ENCODE assay signal across 13 mouse cellular contexts in the genomic region with DNA sequence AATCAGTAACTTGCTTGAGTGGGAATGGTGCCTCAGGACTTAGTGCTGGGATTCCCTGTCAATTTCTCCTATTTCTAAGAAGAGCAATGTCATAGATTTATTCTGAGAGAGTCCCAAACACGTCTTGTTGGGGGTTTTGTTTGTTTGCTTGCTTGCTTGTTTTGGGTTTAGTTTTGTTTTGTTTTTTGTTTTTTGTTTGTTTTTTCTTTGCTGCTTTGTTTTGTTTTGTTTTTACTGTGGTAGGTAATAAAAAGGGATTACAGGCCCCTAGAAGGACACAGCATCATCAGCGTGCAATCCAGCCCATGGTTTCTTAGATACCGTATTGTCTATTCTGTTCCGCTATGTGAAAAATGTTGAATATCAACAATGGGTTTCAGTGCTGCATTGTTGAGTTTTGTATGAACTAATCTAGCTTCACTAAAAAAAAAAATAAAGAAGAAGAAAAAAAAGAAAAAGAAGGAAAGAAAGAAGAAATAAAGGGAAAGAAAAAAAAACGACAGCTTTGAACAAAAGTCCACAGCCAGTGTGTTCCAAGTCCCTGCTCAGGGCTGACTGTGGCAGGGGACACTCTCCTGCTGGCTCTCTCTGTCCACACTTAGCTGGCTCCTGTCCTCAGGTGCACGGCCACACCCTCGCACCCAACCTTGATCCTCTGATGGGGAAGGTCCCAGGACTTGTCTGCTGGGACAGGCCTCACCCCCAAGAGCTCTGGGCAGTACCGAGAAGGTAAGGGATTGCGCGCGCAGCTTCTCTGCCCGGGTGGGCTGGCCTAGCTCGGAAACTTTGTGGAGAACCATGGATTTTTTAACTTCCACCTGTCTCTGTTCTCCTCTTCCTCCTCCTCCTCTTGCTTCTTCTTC.
DNase-seq lines count a peak whose midpoint lies in the region; ATAC-seq and TF ChIP-seq lines count a peak whose summit lies in the region.
"Had no signal": no experiment of that assay in that cellular context is flagged by ENCODE, and none has a peak within 500 bp of the region (broad histone marks: within the 10 kb centered on the region; RNA-seq: fewer than 3 reads in every experiment).

No protein-coding gene starts in this region.

- peak overlapping the region; percentile 67 for H3K9ac ChIP-seq in forebrain, embryonic 13.5 days
- no peak overlapping the region for H3K9ac ChIP-seq in hindbrain, postnatal 0 days (replicated peaks; ENCODE audit: low read length)
- no peak overlapping the region; the same call in 1 of the 2 replicates for H3K9ac ChIP-seq in neural tube, embryonic 15.5 days (replicated peaks)
- H3K9ac ChIP-seq: limb, embryonic 12.5 days had no signal

- no peak for TF ChIP-seq CTCF in hindbrain, postnatal 0 days (IDR thresholded peaks at IDR 0.05; ENCODE audit: low read depth)

- peaks cover 55% of the 10 kb centered on the region for H3K4me1 ChIP-seq in forebrain, embryonic 13.5 days
- no peaks in the 10 kb centered on the region for H3K4me1 ChIP-seq in hindbrain, postnatal 0 days (ENCODE audit: insufficient read depth, low read length)
- H3K4me1 ChIP-seq in neural tube, embryonic 15.5 days = peaks cover 11% of the 10 kb centered on the region; the same call in 1 of the 2 replicates
- H3K4me1 ChIP-seq: limb, embryonic 12.5 days; megakaryocyte, embryonic 14.5 days had no signal

- no peaks in the 10 kb centered on the region for H3K27me3 ChIP-seq in forebrain, embryonic 13.5 days
- H3K27me3 ChIP-seq in hindbrain, postnatal 0 days (ENCODE audit: insufficient read depth, low read length) = no peaks in the 10 kb centered on the region; the same call in 1 of the 2 replicates
- no peaks in the 10 kb centered on the region for H3K27me3 ChIP-seq in neural tube, embryonic 15.5 days (replicated peaks)
- H3K27me3 ChIP-seq: limb, embryonic 12.5 days; megakaryocyte, embryonic 14.5 days had no signal

- peak overlapping the region; percentile 43 for H3K4me3 ChIP-seq in forebrain, embryonic 13.5 days
- H3K4me3 ChIP-seq in hindbrain, postnatal 0 days (ENCODE audit: low read length) = peak overlapping the region; percentile 7
- H3K4me3 ChIP-seq in neural tube, embryonic 15.5 days (replicated peaks) = peak overlapping the region; percentile 16
- H3K4me3 ChIP-seq: limb, embryonic 12.5 days; megakaryocyte, embryonic 14.5 days had no signal

- H3K9me3 ChIP-seq in forebrain, embryonic 13.5 days (replicated peaks) = no peaks in the 10 kb centered on the region
- H3K9me3 ChIP-seq in hindbrain, postnatal 0 days (ENCODE audit: low read length) = no peaks in the 10 kb centered on the region
- H3K9me3 ChIP-seq in neural tube, embryonic 15.5 days (replicated peaks) = no peaks in the 10 kb centered on the region
- H3K9me3 ChIP-seq: limb, embryonic 12.5 days had no signal

- ATAC-seq in forebrain, embryonic 13.5 days = peak; percentile 26; the same call in 1 of the 2 replicates
- 0 out of 2 replicates have a peak, but pooled peaks have one; percentile 30 for ATAC-seq in hindbrain, postnatal 0 days
- peak; percentile 10; the same call in 1 of the 2 replicates for ATAC-seq in neural tube, embryonic 15.5 days (ENCODE audit: low FRiP score)

- peak overlapping the region; percentile 60 for H3K4me2 ChIP-seq in forebrain, embryonic 13.5 days
- peak overlapping the region; percentile 46 for H3K4me2 ChIP-seq in hindbrain, postnatal 0 days (ENCODE audit: low read depth, low read length)
- peak overlapping the region; percentile 41 for H3K4me2 ChIP-seq in neural tube, embryonic 15.5 days
- H3K4me2 ChIP-seq: limb, embryonic 12.5 days had no signal

- peak; percentile 57 for DNase-seq in embryo, embryonic 11 days
- DNase-seq in hindbrain, postnatal 0 days (ENCODE audit: low spot score) = peak; percentile 28
- no peak for DNase-seq in kidney, postnatal 4 days
- no peak for DNase-seq in gastrocnemius, adult 18-20 months (ENCODE audit: low spot score)
- no peak for DNase-seq in cerebellum, adult 11 months
- DNase-seq: cerebellum, adult 9-10 months; gastrocnemius, postnatal 25 days; kidney, adult 2 months; lung, adult 2 months had no signal

- no peaks in the 10 kb centered on the region for H3K36me3 ChIP-seq in forebrain, embryonic 13.5 days (ENCODE audit: poor library complexity, severe bottlenecking)
- no peaks in the 10 kb centered on the region for H3K36me3 ChIP-seq in hindbrain, postnatal 0 days (ENCODE audit: insufficient read depth, low read length)
- no peaks in the 10 kb centered on the region for H3K36me3 ChIP-seq in neural tube, embryonic 15.5 days
- H3K36me3 ChIP-seq: limb, embryonic 12.5 days had no signal

- 10% methylated on average over 13 of the region's 13 CpGs for WGBS in forebrain, embryonic 13.5 days
- WGBS in hindbrain, postnatal 0 days = 28% methylated on average over 13 of the region's 13 CpGs
- 15% methylated on average over 13 of the region's 13 CpGs for WGBS in neural tube, embryonic 15.5 days

- peak overlapping the region; percentile 88 for H3K27ac ChIP-seq in forebrain, embryonic 13.5 days
- H3K27ac ChIP-seq in hindbrain, postnatal 0 days = peak overlapping the region; percentile 52
- peak overlapping the region; percentile 65 for H3K27ac ChIP-seq in neural tube, embryonic 15.5 days (replicated peaks)
- H3K27ac ChIP-seq: limb, embryonic 12.5 days had no signal

Comparison
In these comparisons a context has a peak if more than half of its experiments do, and no peak if none do; other contexts are left out.
1. DNase-seq: peak in embryo, embryonic 11 days (single experiment) and hindbrain, postnatal 0 days (single experiment); none in kidney, postnatal 4 days (0 of 2), gastrocnemius, adult 18-20 months (single experiment) and cerebellum, adult 11 months (single experiment).
2. Peak in every context shown above with its lines, with median percentiles within 50 percentile points of each other: ATAC-seq, H3K27ac ChIP-seq, H3K4me2 ChIP-seq and H3K4me3 ChIP-seq.